Mouse (Mus musculus): ENCODE results near the gene Gm28051.

DNA sequence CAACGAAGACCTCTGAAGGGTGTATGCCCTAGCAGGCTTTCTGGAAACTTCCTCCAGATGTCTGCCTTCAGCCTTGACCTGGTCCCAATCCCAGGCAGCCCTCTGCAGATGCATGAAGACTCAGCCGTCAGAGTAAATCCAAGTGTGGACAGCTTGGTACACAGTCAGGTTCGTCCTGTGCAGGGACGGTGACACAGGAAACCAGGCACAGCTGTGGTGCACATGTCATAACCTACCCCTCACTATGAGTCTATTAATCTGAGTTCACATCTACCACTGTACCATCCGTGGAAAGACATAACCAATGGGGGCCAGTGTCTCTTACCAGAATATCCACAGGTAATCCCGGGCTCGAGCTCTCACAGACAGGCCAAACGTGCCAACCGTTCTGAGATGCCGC, 83.0 kb downstream of the Gm28051 start:
- no peak for TF ChIP-seq EP300 (IDR thresholded peaks at IDR 0.05; ENCODE audit: low read length)
- no peak for TF ChIP-seq USF1 (IDR thresholded peaks at IDR 0.05; ENCODE audit: low read depth, low read length)
- TF ChIP-seq MAFK (IDR thresholded peaks at IDR 0.05; ENCODE audit: insufficient replicate concordance, low read length): no peak
- TF ChIP-seq RAD21 (IDR thresholded peaks at IDR 0.05; ENCODE audit: low read depth, low read length): no peak
- no peak for TF ChIP-seq CHD2 (IDR thresholded peaks at IDR 0.05; ENCODE audit: low read length)
- TF ChIP-seq MEF2A (IDR thresholded peaks at IDR 0.05; ENCODE audit: borderline replicate concordance, low read depth, low read length): no peak
- TF ChIP-seq NELFE (IDR thresholded peaks at IDR 0.05; ENCODE audit: low read depth, low read length): no peak
- TF ChIP-seq E2F4 (IDR thresholded peaks at IDR 0.05; ENCODE audit: insufficient replicate concordance, low read depth, low read length): no peak
- TF ChIP-seq CTCF (conservative IDR thresholded peaks at IDR 0.05 in 1 of 2, IDR thresholded peaks at IDR 0.05 in 1 of 2; ENCODE audit: low read depth in 2 of 2, low read length in 2 of 2): no peak
